13 mouse cellular contexts compared by ENCODE assay signal in genomic region chr19:28111263-28112180, GRCm38 (mm10).
DNase-seq lines count a peak whose midpoint lies in the region; ATAC-seq and TF ChIP-seq lines count a peak whose summit lies in the region.
"Had no signal": no experiment of that assay in that cellular context is flagged by ENCODE, and none has a peak within 500 bp of the region (broad histone marks: within the 10 kb centered on the region; RNA-seq: fewer than 3 reads in every experiment).

No protein-coding gene starts in this region.

- WGBS in hindbrain, postnatal 0 days: 79% methylated on average over 10 of the region's 10 CpGs
- WGBS in hindbrain, embryonic 13.5 days: 83% methylated on average over 10 of the region's 10 CpGs
- WGBS in lung, embryonic 14.5 days: 72% methylated on average over 10 of the region's 10 CpGs

- peak; percentile 10; the same call in 1 of the 2 replicates for TF ChIP-seq CTCF in hindbrain, postnatal 0 days (IDR thresholded peaks at IDR 0.05; ENCODE audit: low read depth)
- TF ChIP-seq CTCF in lung, embryonic 14.5 days (IDR thresholded peaks at IDR 0.05; ENCODE audit: low read depth): peak; percentile 30; the same call in 1 of the 2 replicates

- H3K9ac ChIP-seq in hindbrain, postnatal 0 days (replicated peaks; ENCODE audit: low read length): no peak overlapping the region
- H3K9ac ChIP-seq in hindbrain, embryonic 13.5 days: no peak overlapping the region
- no peak overlapping the region for H3K9ac ChIP-seq in lung, embryonic 14.5 days
- H3K9ac ChIP-seq: hindbrain, embryonic 12.5 days; midbrain, embryonic 12.5 days had no signal

- DNase-seq in hindbrain, postnatal 0 days (ENCODE audit: low spot score): no peak
- peak; percentile 10 for DNase-seq in lung, embryonic 14.5 days
- no peak for DNase-seq in lung, adult 18-20 months
- peak; percentile 16 for DNase-seq in embryo, embryonic 11.5 days (ENCODE audit: low read depth, low spot score)
- DNase-seq in mesoderm, embryonic 11.5 days (ENCODE audit: low read depth, low spot score): peak; percentile 22
- no peak for DNase-seq in cerebellum, postnatal 36 days
- DNase-seq: gastrocnemius, postnatal 36 days; kidney, adult 9 months; lung, postnatal 14 days; thymus, postnatal 25 days had no signal

- no peaks in the 10 kb centered on the region for H3K9me3 ChIP-seq in hindbrain, postnatal 0 days (ENCODE audit: low read length)
- H3K9me3 ChIP-seq in hindbrain, embryonic 13.5 days: no peaks in the 10 kb centered on the region
- H3K9me3 ChIP-seq in lung, embryonic 14.5 days (ENCODE audit: low read depth, low read length): no peaks in the 10 kb centered on the region
- H3K9me3 ChIP-seq: hindbrain, embryonic 12.5 days; midbrain, embryonic 12.5 days had no signal

- H3K4me2 ChIP-seq in hindbrain, postnatal 0 days (ENCODE audit: low read depth, low read length): no peak overlapping the region
- H3K4me2 ChIP-seq in hindbrain, embryonic 13.5 days: no peak overlapping the region
- no peak overlapping the region for H3K4me2 ChIP-seq in lung, embryonic 14.5 days
- H3K4me2 ChIP-seq: hindbrain, embryonic 12.5 days; midbrain, embryonic 12.5 days had no signal

- no peaks in the 10 kb centered on the region for H3K4me1 ChIP-seq in hindbrain, postnatal 0 days (ENCODE audit: insufficient read depth, low read length)
- H3K4me1 ChIP-seq in hindbrain, embryonic 13.5 days (replicated peaks): no peaks in the 10 kb centered on the region
- H3K4me1 ChIP-seq in lung, embryonic 14.5 days (ENCODE audit: insufficient read depth): no peaks in the 10 kb centered on the region
- H3K4me1 ChIP-seq: hindbrain, embryonic 12.5 days; midbrain, embryonic 12.5 days had no signal

- ATAC-seq in hindbrain, postnatal 0 days: no peak
- no peak for ATAC-seq in hindbrain, embryonic 13.5 days (ENCODE audit: low FRiP score)
- ATAC-seq in lung, embryonic 14.5 days (ENCODE audit: insufficient read depth): no peak

- no peaks in the 10 kb centered on the region for H3K27me3 ChIP-seq in hindbrain, postnatal 0 days (ENCODE audit: insufficient read depth, low read length)
- H3K27me3 ChIP-seq in hindbrain, embryonic 13.5 days: no peaks in the 10 kb centered on the region
- H3K27me3 ChIP-seq in lung, embryonic 14.5 days (ENCODE audit: insufficient read depth, low read length): no peaks in the 10 kb centered on the region
- H3K27me3 ChIP-seq: hindbrain, embryonic 12.5 days; midbrain, embryonic 12.5 days had no signal

- H3K4me3 ChIP-seq in hindbrain, postnatal 0 days (ENCODE audit: low read length): no peak overlapping the region
- H3K4me3 ChIP-seq in hindbrain, embryonic 13.5 days: no peak overlapping the region
- H3K4me3 ChIP-seq in lung, embryonic 14.5 days (ENCODE audit: low read depth, low read length): no peak overlapping the region
- H3K4me3 ChIP-seq: hindbrain, embryonic 12.5 days; midbrain, embryonic 12.5 days had no signal

- no peaks in the 10 kb centered on the region for H3K36me3 ChIP-seq in hindbrain, postnatal 0 days (ENCODE audit: insufficient read depth, low read length)
- H3K36me3 ChIP-seq in hindbrain, embryonic 13.5 days: no peaks in the 10 kb centered on the region
- no peaks in the 10 kb centered on the region for H3K36me3 ChIP-seq in lung, embryonic 14.5 days (ENCODE audit: insufficient read depth)
- H3K36me3 ChIP-seq: hindbrain, embryonic 12.5 days; midbrain, embryonic 12.5 days had no signal

- no peak overlapping the region for H3K27ac ChIP-seq in hindbrain, postnatal 0 days
- H3K27ac ChIP-seq in hindbrain, embryonic 13.5 days: no peak overlapping the region
- H3K27ac ChIP-seq in lung, embryonic 14.5 days (ENCODE audit: low read depth): no peak overlapping the region
- H3K27ac ChIP-seq: hindbrain, embryonic 12.5 days; midbrain, embryonic 12.5 days had no signal

Comparison
In these comparisons a context has a peak if more than half of its experiments do, and no peak if none do; other contexts are left out.
1. DNase-seq: peak in lung, embryonic 14.5 days (single experiment), embryo, embryonic 11.5 days (single experiment) and mesoderm, embryonic 11.5 days (single experiment); none in hindbrain, postnatal 0 days (single experiment), lung, adult 18-20 months (0 of 2) and cerebellum, postnatal 36 days (0 of 2).